Mouse (Mus musculus) lung, postnatal 0 days (tissue): ENCODE measurements at regions not wholly inside any gene's neighbourhood (a gene's known extent, or its start where the extent isn't known, plus 50 kb on each side); places are given as distances from the start of the nearest gene placed in this dataset.

ENCODE experiments used
- CTCF ChIP-seq: IDR thresholded peaks from 2 replicates; pipeline ENCODE4 v1.5.1; 2016; ENCODE audit warnings: antibody characterized with exemption, mild to moderate bottlenecking
- EP300 ChIP-seq: IDR thresholded peaks from 2 replicates; pipeline ENCODE4 v1.6.1; 2016; ENCODE audit warnings: antibody characterized with exemption, mild to moderate bottlenecking, control low read depth

GRCm38 (mm10) chr1:47405164-47405563 is 512.5 kb upstream of the Slc39a10 start:
- no peak for TF ChIP-seq CTCF
- no peak for TF ChIP-seq EP300
